Mouse (Mus musculus) forebrain, postnatal 0 days (tissue): ENCODE results near the gene Atg4a. TPM values are rescaled to one million over a fixed set of nuclear protein-coding genes. Genes with fewer than 3 reads are reported as not detected.

ENCODE experiments used
- ATAC-seq: fragments of 200-750 bp; cut with Nextera tagmentation; 2 replicates; pipeline ENCODE4 v1.8.0; 2017; ENCODE audit warnings: mild to moderate bottlenecking, moderate library complexity
- DNase-seq: peaks from one replicate; pipeline ENCODE4 v3.0.0-alpha.2; 2015
- H3K27ac ChIP-seq: fragments of 300-500 bp; sonication (generic); 2 replicates; pipeline ENCODE4 v1.5.1; 2014; ENCODE audit warnings: low read depth, mild to moderate bottlenecking, antibody characterized with exemption, low read length, moderate library complexity, mixed read lengths
- H3K27me3 ChIP-seq: fragments of 300-500 bp; sonication (generic); 2 replicates; pipeline ENCODE4 v1.6.1; 2014; ENCODE audit warnings: mild to moderate bottlenecking, low read length, mixed read lengths; ENCODE audit not compliant: insufficient read depth
- H3K36me3 ChIP-seq: fragments of 300-500 bp; sonication (generic); 2 replicates; pipeline ENCODE4 v1.6.1; 2014; ENCODE audit warnings: mild to moderate bottlenecking, moderate library complexity; ENCODE audit not compliant: insufficient read depth
- H3K4me1 ChIP-seq: fragments of 300-500 bp; sonication (generic); 2 replicates; pipeline ENCODE4 v1.6.1; 2014; ENCODE audit warnings: antibody characterized with exemption; ENCODE audit not compliant: insufficient read depth
- H3K4me2 ChIP-seq: fragments of 300-500 bp; sonication (generic); 2 replicates; pipeline ENCODE4 v1.6.1; 2014; ENCODE audit warnings: low read depth, mild to moderate bottlenecking, moderate library complexity
- H3K4me3 ChIP-seq: fragments of 300-500 bp; sonication (generic); 2 replicates; pipeline ENCODE4 v1.5.1; 2014; ENCODE audit warnings: low read depth, low read length, mixed read lengths
- H3K9ac ChIP-seq: fragments of 300-500 bp; sonication (generic); 2 replicates; pipeline ENCODE4 v1.6.1; 2014; ENCODE audit warnings: mild to moderate bottlenecking
- H3K9me3 ChIP-seq: fragments of 300-500 bp; sonication (generic); 2 replicates; pipeline ENCODE4 v1.6.1; 2016; ENCODE audit warnings: low read length
- CTCF ChIP-seq: sonication (generic); IDR thresholded peaks from 2 replicates; pipeline ENCODE4 v1.5.1; 2016; ENCODE audit warnings: antibody characterized with exemption, control low read depth, low read depth
- WGBS: fragments of 180-500 bp; shearing (Covaris S2); extraction: QIAGEN DNeasy Blood & Tissue Kit; methylation state at CpG from one replicate; pipeline ENCODE4 v1.1.7; 2014; 5-methylcytosine and 5-hydroxymethylcytosine counted together
- polyA plus RNA-seq: library from polyadenylated mRNA; unstranded; fragments of >200 nt; fragmentation: Nextera tagmentation; extraction: Ambion mirVana; gene quantifications from 2 replicates; pipeline ENCODE4 v1.2.1, GENCODE M21; 2015
- total RNA-seq: library from RNA; depleted of rRNA; stranded (reverse); fragments of >200 nt; gene quantifications from 2 replicates; pipeline ENCODE4 v1.2.3, GENCODE M21; 2014; rRNA removed

Gene Atg4a
- total RNA-seq (14.3 and 17.8 TPM in 2 replicates), polyA plus RNA-seq (9.8 and 11.4 TPM in 2 replicates)

DNA sequence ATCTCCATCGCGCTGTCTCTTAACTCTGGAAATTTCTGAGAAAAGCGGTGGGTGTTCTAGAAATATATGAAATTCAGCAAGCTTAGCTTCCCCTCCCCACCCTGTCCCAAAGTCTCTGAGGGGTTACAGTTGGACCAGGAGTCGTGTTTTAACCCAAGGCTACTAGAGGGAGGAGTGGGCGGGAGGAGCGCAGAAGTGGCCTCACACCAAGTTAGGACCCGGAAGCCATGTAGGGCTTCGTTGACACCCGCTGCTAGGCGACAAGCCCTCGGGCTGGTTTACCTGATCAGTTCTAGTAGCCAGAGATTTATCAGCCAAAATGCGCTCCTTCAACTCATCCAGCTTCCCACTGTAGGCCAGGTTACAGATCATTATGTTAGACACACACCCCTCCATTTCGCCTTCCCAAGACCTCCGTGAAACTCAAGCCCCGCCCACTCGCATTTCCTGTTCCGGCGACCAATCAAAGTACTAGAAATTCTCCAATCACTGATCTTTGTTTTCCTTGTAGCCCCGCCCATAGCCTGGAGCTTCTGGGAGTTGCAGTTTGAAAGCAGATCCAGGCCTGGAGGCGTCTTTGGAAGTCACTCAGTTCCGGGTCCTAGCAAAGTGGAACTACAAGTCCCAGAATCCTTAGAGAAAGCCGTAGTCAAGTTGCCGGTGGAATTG, at the start of gene Atg4a, which contains the start of gene Psmd10:
Gene Atg4a (plus strand): TSS at position 636 of the 669 bp plus-strand sequence.
Gene Psmd10 (minus strand): TSS at position 457 of the 669 bp plus-strand sequence.
- no peaks in the 10 kb centered on the region for H3K4me1 ChIP-seq
- no peak for TF ChIP-seq CTCF
- H3K4me2 ChIP-seq, result peak within 1 kb of the TSS; percentile 54
- ATAC-seq (peak; percentile 99), DNase-seq (peak; percentile 91)
- no peak within 1 kb of the TSS for H3K27ac ChIP-seq
- WGBS, result 27% methylated on average over 23 of the region's 23 CpGs
- 0 out of 2 replicates have a peak, but pooled peaks cover 4% of the 10 kb centered on the region for H3K36me3 ChIP-seq
- H3K4me3 ChIP-seq, result peak within 1 kb of the TSS; percentile 51
- H3K27me3 ChIP-seq, result no peaks in the 10 kb centered on the region
- no peaks in the 10 kb centered on the region for H3K9me3 ChIP-seq
- H3K9ac ChIP-seq, result peak within 1 kb of the TSS; percentile 44

DNA sequence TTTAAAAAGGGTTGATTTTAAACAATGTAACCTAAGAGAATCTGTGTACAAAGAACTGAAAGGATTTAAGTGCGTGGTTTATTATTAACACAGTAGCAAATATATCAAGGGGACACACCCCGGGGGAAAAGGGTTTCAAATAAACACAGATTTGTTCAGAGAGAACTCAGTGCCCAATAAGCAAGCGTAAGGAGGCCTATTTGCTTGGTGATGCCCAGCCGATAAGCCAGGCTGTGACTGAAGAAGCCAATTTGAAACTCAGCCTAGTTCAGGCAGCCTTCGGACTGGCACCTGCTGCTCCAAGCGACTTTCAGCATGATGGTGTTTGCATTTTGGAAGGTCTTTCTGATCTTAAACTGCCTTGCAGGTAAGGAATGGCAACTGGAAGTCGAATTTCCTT, 49.3 kb upstream of the Atg4a start, which contains the start of gene Vsig1:
Gene Vsig1 (plus strand): TSS at position 249 of the 400 bp plus-strand sequence.
- no peak within 1 kb of the TSS for H3K9ac ChIP-seq
- 70% methylated on average over 7 of the region's 7 CpGs for WGBS
- no peaks in the 10 kb centered on the region for H3K9me3 ChIP-seq
- DNase-seq (no peak), ATAC-seq (no peak)
- no peak within 1 kb of the TSS for H3K27ac ChIP-seq
- no peaks in the 10 kb centered on the region for H3K36me3 ChIP-seq
- H3K4me1 ChIP-seq, result no peaks in the 10 kb centered on the region
- H3K4me2 ChIP-seq, result no peak within 1 kb of the TSS
- no peak within 1 kb of the TSS for H3K4me3 ChIP-seq
- TF ChIP-seq CTCF, result no peak
- H3K27me3 ChIP-seq, result no peaks in the 10 kb centered on the region; the same call in 1 of the 2 replicates

DNA sequence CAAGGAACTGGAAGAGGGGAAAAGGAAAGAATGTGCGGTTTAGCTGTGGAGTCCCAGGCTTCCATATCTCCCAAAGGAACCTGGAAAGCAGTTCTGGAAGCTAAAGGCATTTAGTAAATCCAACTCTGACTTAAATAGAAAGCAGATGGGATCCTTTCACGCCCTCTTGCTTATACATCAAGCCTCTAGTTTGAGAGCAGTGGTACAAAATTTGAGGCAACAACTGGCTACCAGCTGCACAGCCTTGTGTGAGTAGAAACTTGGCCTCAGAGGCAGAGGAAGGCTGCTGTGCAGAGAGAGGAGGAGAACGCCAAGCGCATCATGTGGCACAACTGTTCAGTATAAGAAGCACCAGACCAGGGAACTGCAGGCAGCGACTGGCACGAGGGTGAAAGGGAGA, 35.4 kb upstream of the Atg4a start:
- Histone ChIP-seq H3K36me3 (no peaks in the 10 kb centered on the region), H3K4me2 (no peak overlapping the region), H3K9me3 (no peaks in the 10 kb centered on the region), H3K4me3 (no peak overlapping the region), H3K4me1 (no peaks in the 10 kb centered on the region), H3K9ac (no peak overlapping the region), H3K27ac (no peak overlapping the region), H3K27me3 (no peaks in the 10 kb centered on the region)
- WGBS, result 80% methylated on average over 6 of the region's 6 CpGs
- DNase-seq (no peak), ATAC-seq (peak; percentile 61)
- TF ChIP-seq CTCF, result no peak

DNA sequence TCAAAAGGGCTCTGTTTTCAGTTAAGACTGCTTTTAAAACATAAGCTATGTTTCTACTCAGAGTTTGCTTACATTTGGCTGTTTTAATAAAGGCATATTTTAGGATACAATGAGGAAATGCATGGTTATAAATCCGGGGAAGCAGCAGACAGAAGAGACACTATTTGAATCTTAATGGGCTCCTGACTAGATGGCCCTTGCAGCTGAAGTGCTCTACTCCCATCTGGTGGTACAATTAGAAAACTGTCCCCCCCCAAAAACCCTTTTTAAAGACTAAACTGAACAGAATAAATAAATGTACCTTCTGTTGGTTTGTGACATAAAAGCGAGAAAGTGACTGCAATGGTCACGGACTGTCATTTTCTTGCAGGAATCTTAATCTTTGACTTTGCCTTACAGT, 24.6 kb upstream of the Atg4a start:
- no peaks in the 10 kb centered on the region for H3K36me3 ChIP-seq
- no peaks in the 10 kb centered on the region for H3K27me3 ChIP-seq
- ATAC-seq (peak; percentile 62), DNase-seq (peak; percentile 25)
- 64% methylated on average over 3 of the region's 3 CpGs for WGBS
- H3K27ac ChIP-seq, result no peak overlapping the region
- TF ChIP-seq CTCF, result peak; percentile 60
- H3K4me1 ChIP-seq, result no peaks in the 10 kb centered on the region
- H3K4me3 ChIP-seq, result no peak overlapping the region
- H3K9me3 ChIP-seq, result no peaks in the 10 kb centered on the region
- H3K9ac ChIP-seq, result no peak overlapping the region
- no peak overlapping the region for H3K4me2 ChIP-seq

DNA sequence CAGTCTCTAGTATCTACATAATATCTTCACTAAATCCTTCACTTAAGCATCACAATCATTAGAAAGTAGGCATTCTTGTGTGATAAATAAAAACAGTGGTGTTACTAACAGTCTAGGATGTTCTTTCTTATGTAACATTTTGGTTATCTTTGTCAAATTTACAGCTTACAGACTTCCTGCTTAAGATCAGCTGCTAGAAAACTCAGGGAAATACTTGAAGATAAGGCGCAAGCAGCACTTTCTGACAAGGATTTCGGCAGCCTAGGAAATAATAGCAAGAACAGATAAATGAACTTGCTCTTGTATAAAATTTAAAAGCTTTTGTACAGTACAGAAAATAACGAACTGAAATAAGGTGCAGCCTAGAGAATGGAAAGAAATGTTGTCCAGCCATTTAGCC, 23.4 kb upstream of the Atg4a start:
- H3K9me3 ChIP-seq, result no peaks in the 10 kb centered on the region
- H3K27ac ChIP-seq, result no peak overlapping the region
- TF ChIP-seq CTCF, result no peak
- H3K27me3 ChIP-seq, result no peaks in the 10 kb centered on the region
- H3K4me1 ChIP-seq, result no peaks in the 10 kb centered on the region
- no peak overlapping the region for H3K4me2 ChIP-seq
- H3K9ac ChIP-seq, result no peak overlapping the region
- H3K36me3 ChIP-seq, result no peaks in the 10 kb centered on the region
- WGBS, result 75% methylated on average over 3 of the region's 3 CpGs
- DNase-seq, result no peak
- ATAC-seq, result no peak
- H3K4me3 ChIP-seq, result no peak overlapping the region

DNA sequence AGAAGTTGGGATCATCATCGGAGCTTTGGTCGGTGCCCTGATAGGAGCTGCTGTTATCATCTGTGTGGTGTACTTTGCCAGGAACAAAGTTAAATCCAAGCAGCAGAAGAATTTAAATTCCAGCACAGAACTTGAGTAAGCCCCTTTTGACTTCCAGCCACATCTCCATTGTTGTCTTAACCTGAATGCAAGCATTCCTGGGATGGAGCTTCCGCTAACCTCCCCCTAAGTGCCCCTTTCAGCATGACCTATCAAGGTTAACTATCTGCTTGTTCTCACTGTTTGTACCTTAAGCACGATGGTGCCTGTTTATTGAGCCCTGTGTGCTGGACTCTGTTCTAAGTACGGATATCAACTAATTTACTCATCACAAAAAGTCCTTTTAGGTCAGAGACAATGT, 20.4 kb upstream of the Atg4a start:
- DNase-seq (no peak), ATAC-seq (no peak)
- 76% methylated on average over 5 of the region's 5 CpGs for WGBS
- H3K9ac ChIP-seq, result no peak overlapping the region
- H3K36me3 ChIP-seq, result no peaks in the 10 kb centered on the region
- H3K4me2 ChIP-seq, result no peak overlapping the region
- no peak for TF ChIP-seq CTCF
- H3K4me3 ChIP-seq, result no peak overlapping the region
- no peaks in the 10 kb centered on the region for H3K27me3 ChIP-seq
- H3K9me3 ChIP-seq, result no peaks in the 10 kb centered on the region
- no peaks in the 10 kb centered on the region for H3K4me1 ChIP-seq
- no peak overlapping the region for H3K27ac ChIP-seq

DNA sequence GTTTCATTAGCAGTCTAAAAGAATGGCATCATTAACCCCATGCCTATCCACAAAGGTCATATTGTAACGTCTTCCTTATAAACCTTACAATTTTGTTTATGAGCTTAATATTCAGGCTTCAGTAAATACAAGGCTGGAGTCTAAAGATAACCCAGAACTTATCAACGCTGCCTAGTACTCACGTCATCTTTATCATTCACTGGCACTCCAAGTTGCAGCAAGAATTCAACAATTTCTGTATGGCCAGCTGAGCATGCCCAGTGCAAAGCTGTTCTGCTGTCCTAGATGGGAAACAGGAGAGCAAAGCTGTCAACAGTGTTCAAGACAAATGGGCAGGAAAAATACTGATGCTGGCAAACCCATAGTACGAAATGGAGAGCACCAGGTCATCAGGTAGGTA, 3.1 kb upstream of the Atg4a start:
- H3K4me1 ChIP-seq, result no peaks in the 10 kb centered on the region
- no peak overlapping the region for H3K27ac ChIP-seq
- H3K9me3 ChIP-seq, result no peaks in the 10 kb centered on the region
- ATAC-seq (no peak), DNase-seq (no peak)
- WGBS, result 91% methylated on average over 4 of the region's 4 CpGs
- H3K27me3 ChIP-seq, result no peaks in the 10 kb centered on the region
- H3K36me3 ChIP-seq, result 0 out of 2 replicates have a peak, but pooled peaks cover 8% of the 10 kb centered on the region
- TF ChIP-seq CTCF, result no peak
- no peak overlapping the region for H3K4me3 ChIP-seq
- no peak overlapping the region for H3K4me2 ChIP-seq
- H3K9ac ChIP-seq, result no peak overlapping the region
